Mouse (Mus musculus): ENCODE data around the gene Gm10309.

GRCm38 (mm10) chr17:86458302-86458980 lies 46.6 kb downstream of the Gm10309 start:
- TF ChIP-seq CTCF (IDR thresholded peaks at IDR 0.05; ENCODE audit: extremely low read depth, insufficient read length, insufficient replicate concordance, low read depth, low read length), result no peak
- no peak for TF ChIP-seq POLR2A (IDR thresholded peaks at IDR 0.05; ENCODE audit: low read depth, low read length)

Measured in small intestine, adult 2 months (tissue).